Mouse (Mus musculus): ENCODE measurements around the gene Igdcc3.

The Igdcc3 gene

DNA sequence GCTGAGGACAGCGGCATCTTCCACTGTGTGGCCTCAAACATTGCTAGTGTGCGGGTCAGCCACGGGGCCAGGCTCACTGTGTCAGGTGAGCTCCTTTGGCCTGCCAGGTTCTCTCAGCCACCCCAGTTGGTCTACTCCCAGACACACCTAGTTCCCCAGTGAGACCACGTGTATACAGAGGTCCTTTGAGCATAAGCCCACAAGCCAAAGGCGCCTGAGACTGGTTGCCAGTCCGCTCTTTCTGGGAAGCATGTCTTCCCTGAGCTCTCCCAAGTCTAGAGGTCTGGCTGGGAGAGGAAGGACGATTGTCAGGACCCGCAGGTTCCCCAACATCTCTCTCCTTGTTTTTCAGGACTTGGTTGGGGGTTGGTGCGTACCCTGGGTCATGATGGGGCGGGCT is 36.9 kb downstream of the Igdcc3 start:
- DNase-seq = no peak

- peak in 1 of 2 experiments; percentile 41 for DNase-seq
Measured at GRCm38 (mm10) chr9:65178336-65179213, 37.6 kb downstream of the Igdcc3 start.

DNA sequence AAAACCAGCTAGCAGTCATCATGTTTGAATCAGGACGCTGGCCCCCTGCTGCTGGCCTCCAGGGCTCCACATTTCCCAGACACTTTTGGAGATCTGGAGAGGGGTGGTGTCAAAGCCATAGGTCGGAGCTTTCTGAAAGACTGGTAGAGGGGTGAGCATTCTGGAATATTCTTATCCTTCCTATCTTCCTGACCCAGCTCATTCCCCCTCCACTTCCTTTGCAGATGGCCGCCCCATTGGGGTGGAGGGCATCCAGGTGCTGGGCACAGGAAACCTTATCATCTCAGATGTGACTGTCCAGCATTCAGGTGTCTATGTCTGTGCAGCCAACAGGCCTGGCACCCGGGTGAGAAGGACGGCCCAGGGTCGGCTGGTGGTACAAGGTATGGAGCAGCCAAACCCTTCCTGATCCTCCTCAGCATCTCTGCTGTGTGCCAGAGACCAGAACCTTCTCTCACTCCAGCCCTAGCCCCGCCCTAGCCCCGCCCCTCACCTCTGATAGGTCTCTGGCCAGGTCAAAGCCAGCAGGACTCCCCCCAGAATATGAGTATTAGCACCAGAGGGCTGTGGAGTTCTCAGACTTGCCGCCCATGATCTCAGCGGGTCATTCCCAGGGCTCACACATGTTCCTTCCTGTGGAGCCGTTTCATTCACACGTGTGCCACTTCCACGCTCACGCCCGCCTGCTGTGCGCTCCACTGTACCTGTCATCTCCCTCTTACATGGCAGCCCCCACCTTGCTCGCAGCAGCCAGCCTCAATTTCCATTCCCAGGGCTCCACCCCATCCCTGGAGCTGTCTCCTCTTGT is 39.0 kb downstream of the Igdcc3 start:
- no peak for DNase-seq

DNA sequence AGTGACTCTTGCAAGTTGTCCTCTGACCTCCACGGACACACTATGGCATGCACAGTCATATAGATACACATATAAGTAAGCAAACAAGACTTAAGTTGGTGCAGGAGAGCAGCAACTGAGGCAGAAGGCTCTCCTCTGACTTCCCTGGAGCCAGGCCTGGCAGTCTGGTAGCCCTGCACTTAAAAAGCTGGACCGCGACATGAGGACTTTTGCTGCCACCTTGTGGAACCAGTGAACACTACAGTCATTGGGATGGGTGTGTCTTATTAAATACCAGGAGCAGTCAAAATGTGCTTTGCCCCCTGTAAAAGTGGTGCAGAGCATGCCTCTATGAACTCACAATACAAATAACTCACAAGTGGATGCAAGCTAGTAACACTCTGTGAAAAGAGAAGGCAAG is 47.6 kb downstream of the Igdcc3 start:
- DNase-seq = peak; percentile 79 to 87

- DNase-seq = no peak
Measured at GRCm38 (mm10) chr9:65190306-65190705, 49.3 kb downstream of the Igdcc3 start.

- no peak for DNase-seq
Measured at GRCm38 (mm10) chr9:65191389-65191754, 50.4 kb downstream of the Igdcc3 start.

GRCm38 (mm10) chr9:65191755-65192469 is 50.9 kb downstream of the Igdcc3 start:
- no peak for DNase-seq

DNA sequence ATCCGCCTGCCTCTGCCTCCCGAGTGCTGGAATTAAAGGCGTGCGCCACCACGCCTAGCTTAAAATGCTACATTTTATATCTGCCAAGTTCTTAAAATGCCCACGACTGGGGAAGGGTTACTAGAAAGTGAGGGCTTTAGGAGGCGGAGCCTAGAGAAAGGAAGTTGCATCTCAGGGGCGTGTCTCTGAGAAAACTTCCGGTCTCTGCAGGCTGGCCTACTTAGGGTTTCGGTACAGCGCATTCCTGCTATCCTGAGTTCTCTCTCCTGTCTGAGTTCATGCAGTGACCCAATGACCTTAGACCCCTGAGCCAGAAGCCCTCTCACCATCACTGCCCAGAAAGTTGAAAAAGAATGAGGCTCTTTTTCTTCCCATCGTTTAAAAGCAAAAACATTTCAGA is 52.2 kb downstream of the Igdcc3 start:
- DNase-seq = no peak

DNA sequence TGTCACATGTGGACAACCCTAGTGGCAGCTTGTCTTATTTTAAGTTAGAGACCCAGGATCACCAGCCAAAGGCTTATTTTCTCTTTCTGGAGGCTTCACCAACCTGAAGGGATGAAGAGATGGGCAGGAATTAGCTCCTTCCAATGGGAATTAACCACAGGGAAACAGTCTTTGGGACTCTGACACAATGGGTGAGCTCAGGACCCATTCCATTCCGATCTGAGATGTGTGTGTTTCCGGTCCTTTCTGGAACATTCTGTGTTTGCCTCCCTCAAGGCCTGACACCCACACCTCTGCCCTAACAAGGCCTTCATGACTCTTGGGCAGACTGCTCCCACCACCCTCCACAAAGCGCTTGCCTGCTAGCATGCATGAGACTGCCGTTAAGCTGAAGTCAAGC is 54.1 kb downstream of the Igdcc3 start, which contains the start of gene Parp16:
Gene Parp16, plus strand, starts transcription at position 301 of the 400 bp plus-strand sequence.
- no peak for DNase-seq

DNA sequence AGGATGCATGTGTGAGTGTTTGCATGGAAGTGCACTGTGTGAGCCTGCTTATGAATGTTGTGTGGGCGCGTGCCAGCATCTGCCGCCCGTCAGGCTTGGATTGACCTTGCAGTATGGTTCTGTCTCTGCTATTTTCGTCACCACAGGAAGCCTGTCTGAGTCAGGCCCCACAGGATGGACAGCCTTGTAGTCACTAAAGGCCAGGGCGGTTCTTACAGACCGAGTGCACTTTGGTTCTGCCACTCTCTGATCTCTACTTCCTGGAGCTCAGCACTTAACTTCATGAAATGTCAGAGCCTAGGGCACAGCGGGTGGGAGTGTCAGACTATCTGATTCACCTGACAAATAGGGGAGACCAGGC is 54.6 kb downstream of the Igdcc3 start:
- DNase-seq = peak; percentile 39 to 48

GRCm38 (mm10) chr9:65195982-65196737 is 55.2 kb downstream of the Igdcc3 start:
- DNase-seq = no peak

DNA sequence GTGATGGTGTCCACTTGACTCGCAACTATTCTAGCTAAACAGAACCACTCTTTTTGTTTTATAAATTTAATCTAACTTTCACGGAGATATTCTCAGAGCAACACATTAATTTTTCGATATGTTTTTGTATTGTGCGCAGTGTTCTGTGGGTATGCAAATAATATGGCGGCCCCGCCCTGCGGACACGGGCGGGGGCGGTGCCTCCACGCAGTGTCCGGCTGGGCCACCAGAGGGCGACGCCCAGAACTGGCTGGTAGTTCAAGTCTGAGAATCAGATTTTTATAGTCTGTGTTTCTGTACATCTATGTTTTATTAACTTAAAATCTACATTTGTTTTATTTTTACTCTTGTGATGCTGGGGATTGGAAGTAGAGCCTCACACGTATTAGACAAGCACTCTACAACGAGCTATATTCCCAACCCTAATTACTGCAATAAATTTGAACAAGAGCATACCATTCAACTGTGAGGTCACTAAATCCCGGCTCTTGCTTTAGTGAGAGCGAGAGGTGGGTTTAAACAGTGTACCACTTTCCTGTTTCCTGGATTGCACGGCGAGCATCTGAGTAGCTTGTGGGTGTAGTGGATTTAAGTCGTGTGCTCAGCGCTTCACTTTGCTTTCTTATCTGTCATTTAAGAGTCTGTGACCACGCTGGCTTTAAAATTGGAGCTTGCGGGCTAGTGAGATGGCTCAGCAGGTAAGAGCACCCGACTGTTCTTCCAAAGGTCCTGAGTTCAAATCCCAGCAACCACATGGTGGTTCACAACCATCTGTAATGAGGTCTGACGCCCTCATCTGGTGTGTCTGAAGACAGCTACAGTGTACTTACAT is 56.0 kb downstream of the Igdcc3 start:
- DNase-seq = peak; percentile 90 to 97

DNA sequence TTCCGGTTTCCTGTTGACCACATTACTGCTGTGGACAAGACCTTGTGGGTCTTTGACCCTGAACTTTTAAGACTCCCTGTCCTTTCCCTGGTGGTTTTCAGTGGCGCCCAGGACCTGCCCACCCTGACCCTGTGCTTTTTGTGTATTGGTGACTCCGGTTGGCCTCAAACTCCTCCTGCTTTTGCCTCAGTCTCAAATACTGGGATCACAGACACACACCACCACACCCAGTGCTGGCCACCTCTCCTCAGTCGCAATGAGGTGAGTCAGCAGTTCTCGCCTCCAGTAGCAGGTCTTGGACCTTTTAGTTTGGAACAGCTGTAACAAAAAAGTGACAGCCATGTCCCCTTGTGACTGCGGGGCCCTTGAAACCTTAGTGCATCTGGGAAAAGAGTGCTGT is 56.8 kb downstream of the Igdcc3 start:
- no peak for DNase-seq

DNA sequence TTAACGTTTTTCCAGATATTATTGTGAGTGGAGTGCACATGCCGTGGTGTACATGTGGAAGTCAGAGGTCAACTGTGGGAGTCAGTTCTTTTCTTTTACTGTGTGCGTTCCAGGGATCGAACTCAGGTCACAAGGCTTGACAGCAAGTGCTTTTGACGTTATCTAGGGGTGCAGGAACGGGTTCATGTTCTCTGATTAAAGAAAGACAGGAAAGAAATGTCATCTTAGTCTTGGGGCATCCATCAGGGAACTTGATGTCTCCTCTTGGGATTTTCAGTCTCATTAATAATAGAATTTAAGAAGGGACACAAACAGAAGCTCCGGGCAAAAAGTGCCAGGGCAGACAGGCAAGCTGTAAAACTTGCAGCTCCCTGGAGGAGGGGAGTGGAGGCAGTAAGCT is 58.7 kb downstream of the Igdcc3 start:
- no peak for DNase-seq

DNA sequence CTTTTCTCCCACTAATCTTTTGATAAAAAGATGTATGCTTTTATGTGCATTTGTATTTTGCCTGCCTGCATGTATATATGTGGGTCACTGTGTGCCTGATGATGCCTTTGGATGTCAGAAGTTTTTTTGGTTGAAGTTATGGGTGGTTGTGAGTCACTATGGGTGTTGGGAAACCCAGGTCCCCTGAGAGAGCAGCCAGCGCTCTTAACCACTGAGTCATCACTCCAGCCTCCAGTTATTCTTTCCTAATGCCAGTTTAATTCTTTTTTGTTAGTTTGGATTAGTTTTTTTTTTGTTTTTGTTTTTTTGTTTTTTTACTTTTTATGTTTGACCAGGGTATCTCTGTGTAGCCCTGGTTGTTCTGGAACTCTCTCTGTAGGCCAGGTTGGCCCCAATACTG is 59.6 kb downstream of the Igdcc3 start:
- no peak for DNase-seq

DNA sequence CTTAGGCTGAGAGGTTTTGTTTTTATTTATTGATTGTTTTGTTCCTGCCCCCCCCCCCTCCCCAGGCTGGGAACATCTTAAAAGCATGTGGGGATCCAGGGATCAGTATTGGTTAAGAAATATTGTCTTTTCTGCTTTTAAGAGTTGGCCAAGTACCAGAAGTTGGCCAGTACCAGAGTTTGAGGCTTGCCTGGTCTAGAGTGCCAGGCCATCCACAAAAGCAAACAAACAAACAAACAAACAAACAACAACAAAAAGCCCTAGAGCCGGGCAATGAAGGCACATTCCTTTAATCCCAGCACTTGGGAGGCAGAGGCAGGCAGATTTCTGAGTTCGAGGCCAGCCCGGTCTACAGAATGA is 60.0 kb downstream of the Igdcc3 start:
- DNase-seq = no peak

- peak; percentile 82 to 87 for DNase-seq
Measured at GRCm38 (mm10) chr9:65201381-65202164, 60.6 kb downstream of the Igdcc3 start.

- DNase-seq = no peak
Measured at GRCm38 (mm10) chr9:65202165-65202754, 61.3 kb downstream of the Igdcc3 start.

DNA sequence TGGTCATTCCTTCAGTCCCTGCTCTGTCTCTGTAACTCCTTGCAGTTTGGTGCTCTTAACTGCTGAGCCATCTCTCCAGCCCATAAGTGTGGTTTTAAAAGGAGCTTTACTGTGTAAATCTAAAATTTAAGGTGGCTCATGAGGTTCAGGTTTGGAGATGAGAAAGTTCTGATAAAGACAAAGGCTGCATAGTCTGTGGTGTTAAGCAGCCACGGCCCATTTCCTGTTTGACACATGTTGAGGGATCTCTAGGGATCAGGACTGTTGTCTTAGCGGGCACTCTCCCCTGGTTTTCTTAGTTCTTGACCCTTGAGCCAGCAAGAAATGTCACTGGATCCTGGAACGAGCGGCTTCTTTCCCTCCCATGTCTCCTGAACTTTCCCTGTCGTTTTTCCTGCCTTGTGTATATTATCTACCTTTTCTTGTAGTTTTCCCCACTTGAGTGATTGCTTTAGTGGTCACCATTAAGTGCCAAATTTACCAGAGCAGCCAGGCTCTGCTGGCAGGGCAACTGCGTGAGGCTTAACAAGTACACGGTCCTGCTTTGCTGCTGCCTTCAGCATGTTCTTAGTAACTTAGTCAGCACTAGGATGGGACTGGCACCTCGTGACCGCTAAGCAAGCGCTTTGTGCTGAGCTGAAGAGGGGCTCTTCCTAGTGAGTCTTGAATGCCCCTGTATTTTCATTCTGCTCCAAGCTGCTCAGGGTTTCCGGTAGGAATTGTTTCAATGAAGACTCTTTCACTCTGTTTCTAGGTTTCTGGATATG is 64.2 kb downstream of the Igdcc3 start:
- no peak for DNase-seq

Measured in cerebellum, adult 18-20 months (tissue).